Mouse (Mus musculus) activated CD4-positive, CD25-positive, alpha-beta regulatory T cell (primary cell): ENCODE data around the gene Gm5795. TPM values are rescaled to one million over a fixed set of nuclear protein-coding genes. Genes with fewer than 3 reads are reported as not detected.

Source experiments
- polyA plus RNA-seq, 2 experiments: library from polyadenylated mRNA; unstranded; fragments of 100-300 nt; shearing (Covaris generic); gene quantifications; one replicate each; pipeline ENCODE4 v1.2.1; 2017

Gm5795 gene
- under 1 TPM in 1 of 2 experiments, not detected in 1; 0.23 TPM for polyA plus RNA-seq

GRCm38 (mm10) chr14:3187955-3188354, at the start of gene Gm5795:
Gene Gm5795 (plus strand): TSS chr14:3188255.

GRCm38 (mm10) chr14:3208272-3209152, 20.5 kb downstream of the Gm5795 start, which contains the start of gene D830030K20Rik:
Gene D830030K20Rik (plus strand): TSS chr14:3208488.

Other genes starting within 250 kb of the Gm5795 start
- gene Gm2888, start 158.3 kb upstream of the Gm5795 start, polyA plus RNA-seq = not detected
- 1 to 10 TPM in 1 of 2 experiments, under 1 TPM in 1; 0.20 to 1.4 TPM for gene Gm2897, start 139.0 kb upstream of the Gm5795 start, polyA plus RNA-seq
- not detected for gene Gm10340, start 54.3 kb upstream of the Gm5795 start, polyA plus RNA-seq
- 10 to 100 TPM in 1 of 2 experiments, 1 to 10 TPM in 1; 4.1 to 13.5 TPM for gene D830030K20Rik, start 20.2 kb downstream of the Gm5795 start, polyA plus RNA-seq
- 1 to 10 TPM in 1 of 2 experiments, not detected in 1; 1.6 TPM for gene Gm2956, start 144.4 kb downstream of the Gm5795 start, polyA plus RNA-seq
- gene Gm10413, start 206.8 kb downstream of the Gm5795 start, polyA plus RNA-seq = not detected
- gene Gm10409, start 224.4 kb downstream of the Gm5795 start, polyA plus RNA-seq = 1 to 10 TPM; 1.5 to 3.4 TPM
- gene Gm3005, start 239.8 kb downstream of the Gm5795 start, polyA plus RNA-seq = 1 to 10 TPM; 1.9 to 2.1 TPM